Mouse (Mus musculus) retina, embryonic 14.5 days (tissue): ENCODE data around the gene Tmem213.

Experiments
- DNase-seq: peaks from one replicate; pipeline ENCODE4 v3.0.0-alpha.2; 2015; ENCODE audit warnings: low spot score

The Tmem213 gene

DNA sequence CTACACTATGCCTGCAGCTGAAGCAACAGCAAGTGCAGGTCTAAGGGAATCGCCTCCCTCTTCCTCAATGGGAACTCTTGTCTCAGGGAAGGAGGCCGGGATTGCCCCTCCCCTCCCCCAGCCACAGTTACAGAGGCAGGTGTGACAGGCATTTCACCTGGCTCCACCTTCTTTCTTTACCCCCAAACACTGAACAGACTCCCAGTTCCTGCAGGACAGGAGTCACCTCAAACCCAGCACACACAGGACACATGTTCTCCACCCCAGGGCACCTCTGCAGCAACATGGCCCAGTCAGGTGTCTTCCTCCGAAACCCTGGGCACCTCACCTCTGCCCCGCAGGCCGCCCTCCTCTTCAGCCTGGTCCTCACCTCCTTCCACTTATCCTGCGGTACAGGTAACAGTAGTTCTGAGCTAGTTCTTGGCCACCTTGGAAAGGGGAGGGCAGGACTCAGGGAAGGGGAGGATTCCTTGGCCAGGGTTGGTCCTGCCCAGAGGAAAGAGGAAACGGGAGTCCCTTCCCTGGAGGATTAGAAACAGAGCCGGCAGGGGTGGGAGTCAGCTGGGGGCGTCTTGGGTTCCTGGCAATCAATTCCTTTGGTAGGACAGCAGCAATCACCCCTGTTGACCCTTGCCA, at the start of gene Tmem213:
Tmem213 (plus strand) TSS at position 96 of the 636 bp plus-strand sequence.
- DNase-seq: no peak

DNA sequence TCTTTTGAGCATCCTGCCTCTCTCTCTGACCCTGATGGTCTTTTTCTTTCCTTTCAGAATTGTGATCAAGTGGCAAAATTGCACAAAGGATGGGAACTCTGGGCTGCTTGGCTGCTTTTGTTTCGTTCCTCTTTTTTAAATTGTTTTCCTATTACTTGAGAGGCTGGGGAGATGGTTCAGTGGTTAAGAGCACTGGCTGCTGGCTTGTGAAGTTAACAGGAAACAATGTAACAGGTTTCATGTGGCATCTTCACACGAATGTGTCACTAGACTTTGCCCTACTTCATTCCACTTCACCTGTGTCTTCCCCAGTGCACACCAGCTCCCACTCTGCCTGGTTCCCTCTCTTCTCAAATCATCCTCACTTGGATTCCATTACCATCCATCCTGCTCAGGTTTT, 44.4 kb upstream of the Tmem213 start:
- DNase-seq: no peak

DNA sequence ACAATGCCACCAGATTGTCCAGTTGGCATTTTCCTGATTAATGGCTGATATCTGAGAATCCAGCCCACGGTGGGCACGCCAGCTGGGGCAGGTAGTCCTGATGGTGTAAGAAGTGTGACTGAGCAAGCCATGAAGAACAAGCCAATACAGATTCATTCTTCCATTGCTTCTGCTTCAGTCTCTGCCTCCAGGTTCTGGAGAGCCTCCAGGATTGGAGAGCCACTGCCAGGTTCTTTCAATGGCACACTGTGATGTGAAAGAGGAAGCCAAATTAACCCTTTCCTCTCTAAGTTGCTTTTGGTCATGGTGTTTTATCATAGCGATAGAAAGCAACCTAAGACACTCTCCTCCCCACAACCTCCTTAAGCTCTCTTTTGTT, 43.9 kb upstream of the Tmem213 start:
- no peak for DNase-seq

DNA sequence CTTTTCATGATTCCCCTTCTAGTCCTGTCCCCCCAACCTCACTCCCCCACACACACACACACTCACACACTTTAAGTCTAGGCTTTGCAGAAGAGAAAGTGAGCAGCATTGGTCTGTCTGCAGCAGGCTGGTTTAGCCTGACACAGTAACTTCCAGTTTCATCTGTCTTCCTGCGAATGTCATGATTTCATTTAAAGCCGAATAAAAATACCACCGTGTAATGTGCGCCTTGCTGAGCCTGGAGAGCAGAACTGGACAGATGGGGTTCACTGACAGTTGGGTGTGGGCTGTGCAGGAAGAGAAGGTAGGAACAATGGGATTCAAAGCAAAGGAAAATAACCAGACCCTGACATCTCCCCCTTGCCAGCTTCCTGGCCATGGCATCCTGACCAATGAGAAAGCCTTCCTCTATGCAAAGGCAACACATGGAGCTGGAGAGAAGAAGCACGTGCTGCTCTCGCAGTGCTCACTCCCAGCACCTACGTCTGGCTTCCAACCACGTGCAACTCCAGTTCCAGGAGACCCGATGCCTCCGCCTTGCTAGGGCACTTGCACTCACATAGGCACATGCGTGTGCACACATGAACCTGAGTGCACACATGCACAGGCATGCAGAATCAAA, 43.4 kb upstream of the Tmem213 start:
- no peak for DNase-seq

DNA sequence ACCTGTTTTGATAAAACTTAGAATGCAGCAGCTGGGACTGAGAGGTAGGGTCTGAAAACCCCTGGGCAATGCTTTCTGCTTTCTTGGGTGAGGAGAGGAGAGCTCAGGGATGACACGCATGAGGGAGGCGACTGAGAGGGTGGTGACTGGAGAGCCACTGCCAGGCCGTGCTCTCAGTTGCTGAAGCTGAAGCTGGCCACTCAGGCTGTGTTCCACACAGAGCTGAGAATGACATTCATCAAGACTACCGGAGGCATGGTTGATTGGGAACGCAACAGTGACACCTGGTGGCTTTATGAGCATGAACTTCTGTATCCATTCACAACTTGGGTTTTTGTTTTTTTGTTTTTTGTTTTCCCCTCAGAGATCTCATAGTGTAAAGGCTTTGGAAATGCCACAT, 42.8 kb upstream of the Tmem213 start:
- DNase-seq: peak; percentile 87

DNA sequence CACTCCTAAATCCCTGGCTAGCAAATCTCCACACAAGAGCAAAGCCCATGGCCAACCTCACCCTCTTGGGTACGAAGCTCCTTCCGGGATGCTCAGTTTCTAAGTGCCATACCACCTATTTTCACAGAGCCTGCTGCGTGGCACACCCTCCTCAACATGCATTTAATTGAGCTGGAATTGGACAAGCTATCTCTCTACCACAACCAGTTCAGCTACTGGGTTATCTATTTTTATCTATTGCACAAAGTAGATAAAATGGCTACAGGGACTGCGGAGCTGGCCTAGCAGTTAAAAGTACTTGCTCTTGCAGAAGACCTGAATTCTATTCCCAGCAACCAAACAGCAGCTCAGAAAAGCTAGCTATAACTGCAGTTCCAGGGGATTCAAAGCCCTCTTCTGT, 37.8 kb upstream of the Tmem213 start:
- DNase-seq: no peak

DNA sequence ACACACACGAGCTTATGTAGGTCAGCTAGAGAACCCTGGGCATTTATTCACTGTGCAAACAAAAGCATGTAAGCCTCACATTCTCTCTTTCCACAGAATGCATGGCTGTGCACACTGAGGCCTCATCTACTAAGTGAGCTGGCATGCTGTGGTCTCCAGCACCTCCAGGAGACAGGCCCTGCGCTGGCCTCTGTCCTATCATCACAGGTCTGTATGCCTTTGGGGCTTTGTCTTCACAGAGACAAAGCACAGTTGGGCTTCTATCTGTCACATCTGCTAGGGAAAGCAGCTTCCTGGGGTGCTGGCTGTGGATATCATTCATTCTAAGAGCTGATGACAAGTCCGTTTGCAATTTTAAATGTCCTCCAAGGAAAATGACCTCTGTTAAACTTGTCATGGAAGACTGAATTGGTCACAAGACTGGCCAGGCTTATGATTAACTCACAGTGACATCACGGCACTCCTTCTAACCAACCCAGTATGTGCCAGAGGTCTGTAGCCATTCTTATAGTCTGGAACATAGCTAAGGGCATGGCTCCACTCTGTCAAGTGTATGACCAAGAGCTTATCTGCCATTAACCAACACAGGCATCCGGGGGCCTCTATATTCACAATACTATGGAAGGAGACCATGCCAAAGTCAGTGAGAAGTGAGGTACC, 36.8 kb upstream of the Tmem213 start:
- no peak for DNase-seq

DNA sequence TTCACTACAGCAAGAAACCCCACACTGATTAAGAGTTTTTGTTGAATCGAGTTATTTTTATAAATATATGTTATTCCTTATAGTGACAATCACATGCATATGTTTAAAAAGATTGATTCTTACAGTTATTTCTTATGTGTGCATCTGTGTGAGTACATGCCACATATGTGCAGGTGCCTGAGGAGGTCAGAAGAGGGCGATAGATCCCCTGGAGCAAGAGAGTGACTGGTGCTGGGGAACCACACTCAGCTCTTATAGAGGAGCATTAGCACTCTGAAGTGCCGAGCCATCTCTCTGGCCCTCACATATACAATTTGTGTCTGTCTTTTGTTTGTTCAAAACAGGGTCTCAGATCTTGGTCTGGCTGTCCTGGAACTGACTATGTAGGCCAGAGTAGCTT, 35.5 kb upstream of the Tmem213 start:
- DNase-seq: no peak

DNA sequence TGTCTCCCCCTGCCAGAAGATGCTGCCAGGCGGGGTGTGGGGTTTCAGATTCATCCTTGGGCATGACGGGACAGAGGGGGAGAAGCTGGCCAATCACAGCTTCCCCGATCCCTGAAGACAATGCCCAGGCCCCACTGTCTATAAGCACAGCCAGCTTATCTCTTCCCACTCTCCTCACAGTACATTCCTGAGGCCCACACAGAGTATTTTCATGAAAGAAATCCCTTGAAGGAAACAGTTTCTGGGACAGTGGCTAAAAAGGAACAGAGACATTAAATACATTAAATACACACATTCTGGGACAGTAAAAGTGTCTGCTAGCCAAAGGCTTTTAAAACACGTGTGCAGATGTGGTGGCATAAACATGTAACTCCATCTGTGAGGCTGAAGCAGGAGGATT, 28.7 kb upstream of the Tmem213 start:
- no peak for DNase-seq

DNA sequence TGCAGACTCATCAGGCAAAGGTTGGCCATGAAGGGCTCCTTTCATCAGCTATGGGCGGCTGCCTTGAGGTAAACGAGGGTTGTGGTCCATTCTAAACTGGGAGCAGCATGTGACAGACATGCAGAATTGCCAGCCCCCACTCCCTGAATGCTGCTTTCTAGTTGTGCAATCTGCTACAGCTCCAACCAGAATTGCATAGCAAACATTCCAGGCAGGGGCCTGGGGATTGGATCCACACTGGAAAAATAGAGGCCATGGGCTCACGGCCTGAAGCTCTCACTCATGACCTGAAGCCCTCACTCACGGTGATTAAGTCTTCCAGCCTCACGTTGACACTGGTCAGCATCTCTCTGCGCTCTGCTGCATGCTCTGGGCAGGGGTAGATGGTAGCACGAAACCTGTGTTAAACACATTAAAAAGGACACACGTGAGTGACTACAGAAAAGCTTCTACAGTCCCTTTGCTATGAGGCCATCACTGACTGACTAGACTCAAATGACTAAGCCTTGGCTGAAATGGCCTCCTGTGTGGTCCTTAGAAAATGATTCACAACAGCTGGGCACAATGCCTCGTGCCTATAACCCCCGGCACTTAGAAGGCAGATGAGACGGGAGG, 27.2 kb upstream of the Tmem213 start:
- no peak for DNase-seq

DNA sequence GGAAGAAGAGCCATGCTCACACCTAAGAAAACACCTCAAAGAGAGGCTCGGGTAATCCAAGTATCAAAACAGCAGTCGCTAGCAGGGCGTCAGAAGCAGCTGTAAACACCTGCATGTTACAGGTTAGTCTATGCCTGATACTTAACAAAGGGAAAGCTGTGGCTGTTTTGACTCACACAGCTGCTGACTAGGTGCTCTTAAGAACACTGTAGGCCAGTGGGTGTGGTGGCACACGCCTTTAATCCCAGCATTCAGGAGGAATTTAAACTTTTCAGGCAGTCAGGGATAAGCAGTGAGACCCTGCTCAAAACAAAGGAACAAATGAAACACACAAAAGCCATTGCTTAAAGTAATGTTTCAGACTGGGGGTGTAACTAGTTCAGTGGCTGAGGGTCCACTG, 25.9 kb upstream of the Tmem213 start:
- DNase-seq: no peak

DNA sequence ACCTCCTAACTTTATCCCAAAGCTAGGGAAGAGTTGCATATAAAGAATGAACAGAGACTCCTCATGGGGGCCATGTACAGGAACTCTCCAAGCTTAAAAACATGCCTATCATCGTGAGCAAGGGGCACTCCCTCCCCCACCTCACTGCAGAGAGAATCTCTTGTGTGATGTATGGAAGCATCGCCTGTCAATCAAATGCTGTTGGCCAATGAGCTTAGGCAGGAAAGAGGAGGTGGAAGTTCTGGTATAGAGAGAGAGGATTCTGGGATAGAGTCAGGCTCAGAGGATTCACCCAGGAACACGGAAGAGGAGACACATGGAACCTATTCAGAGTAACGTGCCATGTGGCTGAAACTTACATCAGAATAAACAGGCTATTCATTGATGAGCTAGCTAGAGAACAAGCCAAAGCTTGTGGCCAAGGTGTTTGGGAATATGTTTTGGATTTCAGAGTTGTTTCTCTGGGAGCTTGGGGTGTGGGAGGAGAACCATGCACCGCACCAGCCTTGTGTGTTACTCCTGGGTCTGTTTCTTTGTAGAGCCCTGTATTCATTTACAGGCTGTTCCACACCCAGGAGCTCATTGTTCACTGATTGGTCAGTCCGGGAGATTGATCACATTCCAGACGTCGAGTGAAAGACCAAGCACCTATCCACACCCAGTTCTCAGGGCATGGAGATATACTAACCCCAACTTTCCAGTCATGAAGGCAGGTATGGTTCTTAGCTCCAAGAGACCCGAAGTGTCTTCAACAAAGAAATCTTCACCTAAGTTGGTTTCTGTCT, 21.6 kb upstream of the Tmem213 start:
- DNase-seq: no peak

DNA sequence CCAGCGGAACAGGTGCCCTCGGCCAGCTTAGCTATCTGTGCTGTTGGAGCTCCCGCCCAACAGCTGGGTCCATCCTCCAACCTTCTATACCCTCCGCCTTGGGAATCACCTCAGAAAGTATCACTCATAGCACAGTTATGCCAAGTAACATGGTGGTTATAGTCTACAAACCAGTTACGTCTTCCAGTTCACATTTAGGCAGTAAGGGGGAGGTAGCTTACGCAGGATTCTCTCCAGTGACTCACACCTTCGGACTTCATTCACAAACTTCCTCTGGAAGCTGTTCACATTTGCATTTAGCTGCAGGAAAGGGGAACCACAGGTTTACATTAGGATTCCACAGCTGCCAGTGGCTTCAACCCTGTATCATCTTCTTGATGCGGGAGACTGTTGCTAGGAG, 16.5 kb upstream of the Tmem213 start:
- DNase-seq: no peak

DNA sequence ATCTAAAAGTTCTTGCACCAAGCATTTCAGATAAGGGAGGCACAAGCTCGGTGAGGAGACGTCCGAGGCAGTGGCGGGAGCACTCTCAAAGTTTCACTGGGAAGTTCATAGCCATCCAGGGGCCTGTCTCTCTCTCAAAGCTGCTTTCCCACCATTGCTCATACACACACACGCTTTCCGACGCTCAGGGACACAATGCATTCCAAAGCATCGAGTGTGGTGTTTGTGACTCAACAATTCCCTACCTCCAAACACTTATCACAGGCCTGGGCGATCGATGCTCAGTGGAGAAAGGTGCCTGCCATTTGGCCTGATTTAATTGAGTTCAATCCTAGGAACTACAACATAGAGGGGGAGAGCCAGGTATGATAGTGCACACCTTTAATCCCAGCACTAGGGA, 14.4 kb upstream of the Tmem213 start:
- no peak for DNase-seq

DNA sequence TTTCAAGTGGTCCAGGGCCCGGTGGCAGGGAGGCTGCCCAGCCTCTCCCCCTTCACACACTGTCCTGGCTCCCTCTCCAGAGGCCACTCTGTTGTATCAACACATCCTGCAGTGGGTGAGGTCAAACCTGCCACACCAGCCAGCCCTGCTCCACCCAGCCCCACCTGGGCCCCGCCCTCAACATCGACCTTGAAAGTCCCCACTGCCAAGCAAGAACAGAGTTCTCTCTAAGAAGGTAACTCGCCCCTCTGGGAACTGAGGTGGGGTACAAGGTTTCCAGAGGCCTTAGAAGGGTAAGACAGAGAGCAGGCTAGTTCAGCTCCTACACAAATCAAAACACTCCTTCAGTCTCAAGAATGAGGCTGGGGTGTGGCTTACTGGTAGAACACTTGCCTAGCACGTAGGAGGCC, 12.1 kb upstream of the Tmem213 start:
- no peak for DNase-seq

DNA sequence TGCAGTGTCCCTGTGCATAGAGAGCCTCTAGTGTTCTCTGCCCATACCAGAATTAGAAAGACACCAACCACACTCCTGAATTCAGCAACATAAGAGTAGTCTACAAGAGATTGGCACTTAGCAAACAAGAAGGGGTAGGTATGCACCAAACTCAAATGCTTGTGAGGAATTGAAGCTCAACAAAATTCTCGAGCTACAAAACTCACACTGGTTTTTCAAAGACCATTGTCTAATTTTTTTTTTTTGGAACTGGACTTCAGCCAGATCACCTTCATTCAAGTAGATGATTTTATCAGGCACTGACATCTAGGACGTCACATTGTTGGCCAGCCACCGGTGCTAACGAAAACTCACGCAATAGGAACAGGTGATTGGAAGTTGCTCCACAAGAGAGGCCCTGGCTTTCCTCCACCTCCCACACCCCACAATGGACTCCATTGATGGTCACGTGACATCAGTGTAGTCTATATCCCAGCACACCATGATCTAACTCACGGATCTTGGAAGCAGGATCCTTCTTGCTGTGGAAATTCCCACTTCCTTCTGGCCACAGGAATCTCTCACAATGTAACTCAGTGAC, 6.7 kb upstream of the Tmem213 start:
- no peak for DNase-seq

DNA sequence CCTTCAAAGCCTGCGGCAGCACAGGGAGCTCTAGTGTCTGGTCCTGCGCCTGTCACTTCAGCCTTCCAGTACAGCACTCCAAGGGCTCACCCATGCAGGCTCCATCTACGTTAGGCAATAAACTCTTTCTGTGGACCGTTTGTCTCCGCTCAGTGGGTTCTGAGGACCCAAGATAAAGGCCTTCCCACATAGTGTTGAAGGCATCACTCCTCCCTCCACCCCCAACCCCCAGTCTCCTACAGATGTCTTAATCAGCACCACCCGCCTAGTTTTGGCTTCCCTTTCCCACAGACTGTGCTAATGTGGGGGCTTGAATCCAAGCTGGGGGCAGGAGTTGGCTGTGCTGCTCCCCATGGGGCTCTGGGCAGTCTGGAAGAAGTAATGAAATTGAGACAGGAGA, 5.3 kb upstream of the Tmem213 start:
- DNase-seq: no peak

DNA sequence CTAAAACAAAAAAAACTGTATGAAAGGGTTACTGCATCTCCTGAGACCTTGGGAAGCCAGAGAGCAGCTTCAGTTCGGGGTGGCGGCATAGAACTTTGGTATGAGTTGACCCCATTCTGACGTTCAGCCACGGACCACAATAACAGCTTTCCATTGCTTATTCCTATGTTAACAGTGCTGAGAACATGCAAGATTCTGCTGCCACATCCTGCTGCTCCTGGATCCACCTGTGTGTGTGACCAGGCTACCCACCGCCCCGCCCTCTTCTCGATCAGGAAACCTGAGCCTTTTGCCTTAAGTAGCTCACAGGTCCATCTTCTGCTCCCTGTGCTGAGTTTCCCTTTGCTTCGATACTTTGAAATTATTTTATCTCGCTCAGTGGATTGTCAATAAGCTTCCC, 3.1 kb upstream of the Tmem213 start:
- no peak for DNase-seq

DNA sequence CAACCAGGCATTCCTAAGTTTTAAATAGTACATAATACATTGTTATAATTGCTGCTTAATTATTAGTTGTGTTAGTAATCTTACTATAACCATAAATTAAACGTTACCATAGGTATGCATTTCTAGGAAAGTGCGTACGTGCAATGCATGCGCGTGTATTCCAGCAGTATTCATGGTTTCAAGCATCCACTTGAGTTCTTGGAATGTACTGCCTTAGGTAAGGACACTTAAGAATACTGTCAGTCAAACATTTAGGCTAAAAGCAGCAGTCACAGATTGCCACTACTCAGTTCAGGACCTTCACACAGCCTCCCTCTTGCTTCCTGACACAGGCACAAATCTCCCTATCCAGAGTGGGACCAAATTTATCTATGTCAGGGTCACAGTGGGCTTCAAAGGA, 606 bp upstream of the Tmem213 start:
- no peak for DNase-seq

DNA sequence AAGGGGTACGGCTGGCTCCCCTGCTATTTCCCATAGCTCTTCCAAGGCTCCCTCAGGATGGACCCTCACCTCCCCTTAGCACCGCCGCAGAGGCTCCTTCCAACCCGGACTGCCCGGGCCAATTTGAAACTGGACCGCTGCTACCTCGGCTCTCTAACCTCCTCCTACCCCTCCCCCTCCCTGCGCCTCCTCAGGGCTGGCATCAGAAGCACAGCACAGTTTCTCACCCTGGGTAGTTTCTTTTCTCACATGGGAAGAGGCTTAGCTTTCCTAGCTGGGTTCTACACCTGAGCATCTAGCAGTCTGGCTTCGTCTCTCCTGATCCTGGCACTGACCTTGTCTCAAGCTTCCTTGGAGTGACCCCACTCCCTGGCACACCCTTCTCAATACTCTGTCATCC, 816 bp downstream of the Tmem213 start:
- DNase-seq: peak; percentile 10

DNA sequence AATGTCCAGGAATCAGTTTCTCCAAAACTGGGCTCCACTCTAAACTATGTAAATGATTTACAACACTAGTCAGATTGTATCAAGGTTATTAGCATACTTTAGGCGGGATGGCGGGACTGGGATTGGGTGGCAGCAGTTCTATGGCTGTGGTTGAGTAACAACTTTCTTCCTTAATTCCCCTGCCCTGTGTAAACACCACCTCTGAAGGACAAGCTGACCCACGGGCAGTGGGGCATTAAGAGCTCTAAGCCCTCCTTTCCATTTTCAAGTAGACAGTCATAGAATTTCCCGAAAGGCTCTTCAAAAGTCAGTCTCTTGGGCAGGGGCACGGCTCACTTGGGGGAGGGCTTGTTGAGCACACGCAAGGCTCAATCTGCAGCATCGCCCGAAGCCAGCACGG, 1.8 kb downstream of the Tmem213 start:
- no peak for DNase-seq

DNA sequence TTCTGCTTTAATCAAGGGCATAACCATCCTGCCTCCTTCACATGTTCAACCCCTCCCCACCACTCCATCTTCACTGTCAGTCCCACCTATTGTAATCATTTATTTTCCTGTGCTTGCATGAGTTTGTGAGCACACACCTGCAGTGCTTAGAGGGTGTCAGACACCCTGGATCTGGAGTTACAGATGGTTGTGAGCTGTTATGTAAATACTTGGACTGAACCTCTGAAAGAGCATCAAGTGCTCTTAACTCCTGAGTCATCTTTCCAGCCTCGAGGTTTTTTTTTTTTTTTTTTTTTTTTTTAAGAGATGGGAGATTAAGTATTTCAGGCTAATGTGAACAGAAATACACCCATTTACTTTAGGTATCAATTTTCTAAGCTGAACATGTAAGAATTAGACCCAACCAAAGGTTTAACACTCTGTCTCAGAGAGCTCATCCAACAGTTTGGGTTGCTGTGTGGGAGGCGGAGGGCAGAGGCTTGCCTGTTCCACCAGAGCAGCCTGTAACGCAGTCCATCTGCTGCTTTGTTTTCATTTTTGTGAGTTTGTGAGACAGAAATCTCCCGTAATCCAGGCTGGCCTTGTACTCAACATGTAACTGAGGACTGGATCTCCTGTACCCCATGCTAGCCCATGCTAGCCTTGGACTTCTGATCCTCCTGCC, 7.2 kb downstream of the Tmem213 start:
- DNase-seq: no peak
